Mouse (Mus musculus): ENCODE results near the gene Slc4a5. TPM values are rescaled to one million over a fixed set of nuclear protein-coding genes. Genes with fewer than 3 reads are reported as not detected.
A peak's percentile ranks its signal among the peaks of the same experiment; 100 is the strongest.

Gene Slc4a5
- polyA plus RNA-seq, 2 experiments from 2014 or later: 0.48 to 0.76 TPM

GRCm38 (mm10) chr6:83233306-83233705 lies 13.7 kb downstream of the Slc4a5 start:
- ATAC-seq: no peak

DNA sequence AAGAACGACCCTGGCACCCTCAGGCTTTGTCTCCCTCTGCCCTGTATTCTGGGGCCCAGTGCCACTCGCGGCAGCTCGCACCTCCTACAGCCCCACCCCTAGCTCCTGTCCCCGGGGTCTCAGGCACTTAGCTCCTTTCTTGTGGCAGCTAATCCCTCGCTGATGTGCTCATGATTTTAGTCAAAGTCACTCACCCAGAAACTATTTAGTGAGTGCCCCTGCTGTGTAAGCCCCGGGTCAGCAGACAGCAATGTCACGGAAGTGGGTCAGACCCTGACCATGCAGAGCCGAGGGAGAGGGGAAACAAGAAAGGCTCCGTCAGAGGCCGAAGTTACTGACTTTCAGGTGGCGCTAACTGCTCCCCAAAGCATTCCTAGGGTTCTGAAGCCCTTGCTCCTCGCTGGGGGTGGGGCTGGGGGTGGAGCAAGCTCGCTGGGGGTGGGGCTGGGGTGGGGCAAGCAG lies 14.7 kb downstream of the Slc4a5 start:
- no peak for ATAC-seq

GRCm38 (mm10) chr6:83237123-83237522 lies 17.5 kb downstream of the Slc4a5 start:
- no peak for ATAC-seq

GRCm38 (mm10) chr6:83244422-83245061 lies 24.9 kb downstream of the Slc4a5 start:
- ATAC-seq: no peak

DNA sequence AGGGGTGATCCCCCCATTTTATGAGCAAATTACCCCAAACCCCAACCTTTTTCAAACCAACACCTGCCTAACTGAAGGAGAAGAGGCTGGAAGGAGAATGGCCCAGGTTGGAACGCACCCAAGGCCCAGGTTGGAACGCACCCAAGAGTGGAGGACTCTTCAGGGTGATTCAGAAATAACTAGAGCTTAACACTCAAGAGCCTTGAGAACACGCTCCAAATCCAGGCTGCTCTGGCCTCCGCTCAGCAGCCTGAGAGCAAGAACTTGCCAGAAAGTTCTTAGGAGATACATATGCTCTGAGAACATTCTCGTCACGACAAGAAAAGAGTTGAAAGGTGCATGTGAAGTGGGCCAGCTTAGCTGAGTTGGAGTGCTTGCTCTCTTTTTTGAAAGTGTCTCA lies 25.5 kb downstream of the Slc4a5 start:
- ATAC-seq: no peak

DNA sequence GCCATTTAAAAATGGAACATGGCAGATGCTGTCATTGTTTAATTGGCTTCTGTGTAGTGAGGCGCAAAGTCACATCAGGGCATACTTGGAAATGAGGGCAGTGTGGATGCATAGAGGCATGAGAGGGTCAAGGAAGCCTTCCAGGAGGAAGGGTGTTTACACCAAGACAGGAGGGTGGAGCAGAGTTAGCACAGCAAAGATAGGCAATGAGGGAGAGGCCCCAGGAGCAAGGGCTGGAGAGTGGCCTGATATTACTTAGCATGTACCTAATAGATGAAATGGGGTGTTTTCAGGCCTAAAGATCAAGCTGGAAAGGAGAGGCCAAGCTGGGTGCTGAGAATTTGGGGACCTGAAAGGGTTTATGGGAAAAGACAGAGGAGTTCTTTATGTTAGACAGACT lies 26.4 kb downstream of the Slc4a5 start:
- ATAC-seq: no peak

GRCm38 (mm10) chr6:83246750-83247149 lies 27.1 kb downstream of the Slc4a5 start:
- ATAC-seq: no peak

DNA sequence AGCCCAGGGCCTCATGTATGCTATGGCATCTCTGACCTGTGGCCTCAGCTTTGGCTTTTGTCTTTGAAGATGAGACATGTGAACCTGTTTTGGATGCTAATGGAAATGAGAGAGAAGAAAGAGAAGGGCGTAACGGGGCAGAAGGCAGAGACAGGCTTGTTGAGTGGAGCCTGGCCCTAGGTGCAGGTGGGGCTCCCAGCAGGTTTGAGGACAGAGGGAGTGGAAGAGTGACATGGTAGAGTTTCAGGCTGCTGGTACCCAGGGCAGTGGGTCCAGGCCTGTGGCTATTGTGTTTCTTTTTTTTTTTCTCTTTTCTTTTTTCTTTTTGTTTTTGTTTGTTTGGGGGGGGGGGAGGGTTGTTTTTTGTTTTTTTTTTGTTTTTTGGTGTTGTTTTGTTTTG lies 27.5 kb downstream of the Slc4a5 start:
- ATAC-seq: no peak

DNA sequence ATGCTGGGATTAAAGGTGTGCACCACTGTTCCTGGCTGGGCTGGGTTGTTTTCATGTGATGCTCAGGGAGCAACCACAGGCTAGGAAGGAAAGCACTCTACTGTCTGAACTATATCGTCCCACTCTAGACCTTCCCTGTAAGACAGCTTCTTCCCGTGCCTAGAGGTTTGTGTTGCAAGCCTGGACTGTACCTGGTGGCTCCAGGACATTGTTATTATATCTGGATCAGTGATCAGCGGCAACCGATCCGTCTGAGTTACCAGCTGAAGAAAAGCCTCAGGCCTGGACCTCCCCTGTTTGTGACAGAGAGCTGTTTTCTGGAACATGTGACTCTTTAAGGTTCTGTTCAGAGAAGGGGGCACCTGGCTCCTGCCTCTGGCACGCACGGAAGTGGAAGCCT lies 34.6 kb downstream of the Slc4a5 start:
- ATAC-seq: no peak

DNA sequence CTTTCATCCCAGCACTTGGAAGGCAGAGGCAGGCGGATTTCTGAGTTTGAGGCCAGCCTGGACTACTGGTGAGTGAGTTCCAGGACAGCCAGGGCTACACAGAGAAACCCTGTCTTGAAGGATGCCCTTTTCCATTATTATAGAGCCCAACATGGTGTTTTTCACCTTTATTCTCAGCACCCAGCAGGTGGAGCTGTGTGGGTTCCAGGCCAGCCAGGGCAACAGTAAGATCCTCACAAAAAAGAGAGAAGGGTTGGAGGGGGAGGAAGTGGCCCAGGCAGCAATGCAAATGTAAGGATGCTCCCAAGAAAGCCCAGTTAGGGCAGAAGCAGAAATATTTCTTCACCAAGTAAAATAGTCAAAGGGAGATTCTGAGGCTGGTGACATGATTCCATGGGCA lies 44.9 kb downstream of the Slc4a5 start:
- ATAC-seq: no peak

GRCm38 (mm10) chr6:83265253-83265652 lies 45.6 kb downstream of the Slc4a5 start:
- ATAC-seq: no peak

DNA sequence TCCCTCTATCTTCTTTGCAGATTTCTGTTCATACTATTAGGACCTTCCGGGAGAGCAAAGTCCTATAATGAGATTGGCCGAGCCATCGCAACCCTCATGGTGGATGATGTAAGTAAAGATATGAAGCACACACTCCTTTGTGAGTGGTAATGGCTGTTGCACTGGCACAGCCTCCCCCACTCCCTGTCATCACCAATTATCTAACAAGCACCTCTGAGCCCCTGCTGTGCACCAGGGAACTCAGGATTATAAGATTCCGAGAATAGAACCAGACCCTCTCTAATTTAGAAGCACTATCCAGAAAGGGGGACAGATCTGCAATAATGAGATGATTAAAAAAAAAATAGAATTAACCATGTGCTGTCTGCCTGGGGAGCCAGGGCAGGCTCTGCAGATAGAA lies 46.0 kb downstream of the Slc4a5 start:
- ATAC-seq: no peak

DNA sequence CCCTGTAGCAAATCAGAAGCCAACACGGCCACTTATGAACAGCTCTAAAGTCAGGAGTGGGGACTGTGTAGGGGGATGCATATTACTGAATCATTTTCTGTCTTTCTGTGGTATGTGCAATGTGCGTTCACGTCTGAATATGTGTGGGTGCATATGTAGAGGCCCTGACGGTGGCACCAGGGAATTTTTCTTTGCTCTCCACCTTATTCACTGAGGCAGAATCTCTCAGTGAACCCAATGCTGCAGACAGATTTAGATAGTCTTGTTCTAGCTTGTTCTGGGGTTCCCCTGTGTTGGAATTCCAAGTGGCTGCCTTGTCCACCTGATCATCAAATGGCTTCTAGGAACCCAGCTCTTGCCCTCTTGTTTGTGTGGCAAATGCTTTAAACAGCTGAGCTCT lies 48.0 kb downstream of the Slc4a5 start:
- ATAC-seq: no peak

GRCm38 (mm10) chr6:83268144-83269010 lies 48.7 kb downstream of the Slc4a5 start:
- peak; percentile 89 for ATAC-seq

- ATAC-seq: peak; percentile 85
Measured at GRCm38 (mm10) chr6:83273733-83274132, 54.1 kb downstream of the Slc4a5 start.

- no peak for ATAC-seq
Measured at GRCm38 (mm10) chr6:83277151-83277550, 57.5 kb downstream of the Slc4a5 start.

GRCm38 (mm10) chr6:83278881-83279280 lies 59.3 kb downstream of the Slc4a5 start:
- ATAC-seq: peak; percentile 28

- ATAC-seq: no peak
Measured at GRCm38 (mm10) chr6:83280256-83280955, 60.8 kb downstream of the Slc4a5 start.

- ATAC-seq: no peak
Measured at GRCm38 (mm10) chr6:83300447-83301229, 81.0 kb downstream of the Slc4a5 start.

DNA sequence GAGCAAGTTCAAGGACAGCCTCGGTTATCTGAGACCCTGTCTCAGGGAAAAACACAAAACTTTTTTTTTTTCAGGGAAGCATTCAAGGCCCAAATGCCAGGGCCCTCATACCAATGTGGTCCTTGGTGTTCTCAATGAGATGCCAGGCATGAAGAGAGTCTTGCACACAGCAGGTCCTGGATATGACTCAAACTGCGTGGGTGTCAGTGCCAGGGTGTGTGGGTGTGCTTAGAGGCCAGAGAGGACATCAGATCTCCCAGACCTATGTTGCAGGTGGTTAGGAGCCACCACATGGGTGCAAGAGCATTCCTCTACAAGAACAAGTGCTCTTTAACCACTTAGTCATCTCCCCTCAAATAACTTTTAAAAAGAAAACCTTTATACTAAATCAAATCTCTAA lies 81.7 kb downstream of the Slc4a5 start:
- ATAC-seq: no peak

DNA sequence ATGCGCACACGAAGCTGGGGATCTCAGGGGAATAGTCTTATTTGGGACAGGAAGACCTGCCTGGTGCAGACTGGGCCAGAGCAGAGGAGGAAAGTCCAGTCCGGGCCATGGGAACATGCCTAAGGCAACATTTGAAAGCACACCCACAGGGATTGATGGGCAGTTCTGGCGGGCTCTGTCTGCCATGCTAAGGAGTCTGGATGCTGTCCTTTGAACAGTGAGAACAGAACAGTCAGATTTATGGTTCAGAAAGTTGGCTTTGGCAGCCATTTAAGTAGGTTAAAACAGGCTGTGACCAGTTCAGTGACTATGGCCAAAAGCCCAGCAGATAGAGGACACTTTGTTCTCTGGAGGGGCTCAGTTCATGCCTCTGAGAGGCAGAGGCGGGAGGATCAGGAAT lies 82.6 kb downstream of the Slc4a5 start:
- no peak for ATAC-seq

DNA sequence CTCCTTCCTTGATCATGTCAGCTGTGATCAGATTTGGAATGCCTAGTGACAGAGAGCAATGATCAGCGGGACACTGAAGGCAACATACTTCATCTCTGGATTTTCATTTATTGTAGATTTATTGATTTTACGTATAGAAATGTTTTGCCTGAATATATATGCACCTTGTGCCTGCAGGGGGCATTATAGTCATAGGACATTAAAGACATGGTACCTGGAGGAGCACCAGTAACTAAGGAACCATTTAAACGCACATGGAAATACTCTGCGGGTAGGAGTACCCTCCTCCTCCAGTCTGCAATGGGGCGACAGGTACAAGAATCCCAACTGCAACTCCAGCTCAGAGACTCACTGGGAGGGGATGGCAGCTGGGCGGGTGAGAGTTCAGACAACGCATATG lies 89.4 kb downstream of the Slc4a5 start:
- ATAC-seq: no peak

GRCm38 (mm10) chr6:83311206-83311605 lies 91.6 kb downstream of the Slc4a5 start:
- ATAC-seq: no peak

All from activated CD4-positive, CD25-positive, alpha-beta regulatory T cell, adult 4 months (primary cell).